Comparison of ENCODE assay signal across 22 mouse cellular contexts in genomic region chr4:154053065-154053464, GRCm38 (mm10). TPM values are rescaled to one million over a fixed set of nuclear protein-coding genes. Genes with fewer than 3 reads are reported as not detected.
DNase-seq lines count a peak whose midpoint lies in the region; ATAC-seq and TF ChIP-seq lines count a peak whose summit lies in the region.
"Had no signal": no experiment of that assay in that cellular context is flagged by ENCODE, and none has a peak within 500 bp of the region (broad histone marks: within the 10 kb centered on the region; RNA-seq: fewer than 3 reads in every experiment).

No protein-coding gene starts in this region.

- 49% methylated on average over 4 of the region's 4 CpGs for WGBS in forebrain, postnatal 0 days
- 72% methylated on average over 4 of the region's 4 CpGs for WGBS in forebrain, embryonic 12.5 days
- 58% methylated on average over 4 of the region's 4 CpGs for WGBS in liver, adult 2 months

- no peaks in the 10 kb centered on the region for H3K9me3 ChIP-seq in forebrain, postnatal 0 days (ENCODE audit: low read length)
- H3K9me3 ChIP-seq in forebrain, embryonic 12.5 days = no peaks in the 10 kb centered on the region
- H3K9me3 ChIP-seq in CH12.LX (replicated peaks; ENCODE audit: low read length) = no peaks in the 10 kb centered on the region
- H3K9me3 ChIP-seq: embryonic facial prominence, embryonic 12.5 days; G1E; heart, embryonic 15.5 days; intestine, embryonic 15.5 days; neural tube, embryonic 13.5 days had no signal

- H3K4me3 ChIP-seq in forebrain, postnatal 0 days (ENCODE audit: low read depth, low read length) = no peak overlapping the region
- no peak overlapping the region for H3K4me3 ChIP-seq in forebrain, embryonic 12.5 days (replicated peaks)
- no peak overlapping the region for H3K4me3 ChIP-seq in liver, adult 2 months (ENCODE audit: insufficient read depth, low read depth, low read length)
- no peak overlapping the region for H3K4me3 ChIP-seq in CH12.LX (replicated peaks in 1 of 3; ENCODE audit: low read depth in 2 of 3, low read length in 2 of 3, poor library complexity in 1 of 3)
- H3K4me3 ChIP-seq: embryonic facial prominence, embryonic 12.5 days; heart, embryonic 15.5 days; intestine, embryonic 15.5 days; neural tube, embryonic 13.5 days had no signal

- dilution Hi-C loops in CH12.LX (cut with MboI; ENCODE audit: extremely low pct_ligation_motif_present, extremely low pct_unique_long_range_greater_than_20kb, low sequenced_read_pairs) = no loop called here

- TF ChIP-seq RAD21 in CH12.LX (IDR thresholded peaks at IDR 0.05; ENCODE audit: low read depth, low read length) = peak; percentile 63

- H3K9ac ChIP-seq in forebrain, postnatal 0 days = no peak overlapping the region
- no peak overlapping the region for H3K9ac ChIP-seq in forebrain, embryonic 12.5 days
- no peak overlapping the region for H3K9ac ChIP-seq in liver, adult 2 months (ENCODE audit: low read depth, low read length)
- no peak overlapping the region for H3K9ac ChIP-seq in CH12.LX (ENCODE audit: insufficient read depth, low read depth)
- H3K9ac ChIP-seq: embryonic facial prominence, embryonic 12.5 days; heart, embryonic 15.5 days; intestine, embryonic 15.5 days; neural tube, embryonic 13.5 days had no signal

- H3K79me2 ChIP-seq in liver, adult 2 months (ENCODE audit: control insufficient read depth, insufficient read depth, low read length) = no peaks in the 10 kb centered on the region
- no peaks in the 10 kb centered on the region for H3K79me2 ChIP-seq in CH12.LX (replicated peaks; ENCODE audit: control insufficient read depth, extremely low read depth, insufficient read depth, poor library complexity, severe bottlenecking)

- H3K27ac ChIP-seq in forebrain, postnatal 0 days (ENCODE audit: low read depth, low read length) = no peak overlapping the region
- H3K27ac ChIP-seq in forebrain, embryonic 12.5 days = no peak overlapping the region
- H3K27ac ChIP-seq in liver, adult 2 months (replicated peaks; ENCODE audit: insufficient read depth, low read depth, low read length) = no peak overlapping the region
- H3K27ac ChIP-seq in CH12.LX (ENCODE audit: insufficient read depth, low read depth) = no peak overlapping the region
- H3K27ac ChIP-seq: embryonic facial prominence, embryonic 12.5 days; heart, embryonic 15.5 days; intestine, embryonic 15.5 days; neural tube, embryonic 13.5 days had no signal

- TF ChIP-seq EP300 in CH12.LX (IDR thresholded peaks at IDR 0.05; ENCODE audit: low read length) = no peak

- H3K27me3 ChIP-seq in forebrain, postnatal 0 days (ENCODE audit: insufficient read depth, low read length) = no peaks in the 10 kb centered on the region
- no peaks in the 10 kb centered on the region for H3K27me3 ChIP-seq in forebrain, embryonic 12.5 days
- no peaks in the 10 kb centered on the region for H3K27me3 ChIP-seq in liver, adult 2 months (ENCODE audit: control insufficient read depth, insufficient read depth, low read length)
- peaks cover 3% of the 10 kb centered on the region for H3K27me3 ChIP-seq in CH12.LX (replicated peaks)
- H3K27me3 ChIP-seq: embryonic facial prominence, embryonic 12.5 days had no signal

- no peak overlapping the region for H3K4me2 ChIP-seq in forebrain, postnatal 0 days (ENCODE audit: low read depth)
- H3K4me2 ChIP-seq in forebrain, embryonic 12.5 days = no peak overlapping the region
- no peak overlapping the region for H3K4me2 ChIP-seq in CH12.LX (ENCODE audit: insufficient read depth, low read depth, poor library complexity, severe bottlenecking)
- H3K4me2 ChIP-seq: embryonic facial prominence, embryonic 12.5 days; heart, embryonic 15.5 days; intestine, embryonic 15.5 days; neural tube, embryonic 13.5 days had no signal

- no peaks in the 10 kb centered on the region for H3K36me3 ChIP-seq in forebrain, postnatal 0 days (ENCODE audit: insufficient read depth)
- no peaks in the 10 kb centered on the region for H3K36me3 ChIP-seq in forebrain, embryonic 12.5 days (replicated peaks)
- H3K36me3 ChIP-seq in liver, adult 2 months (ENCODE audit: control insufficient read depth, insufficient read depth, low read length) = no peaks in the 10 kb centered on the region
- peaks cover 21 to 26% of the 10 kb centered on the region in 2 experiments for H3K36me3 ChIP-seq in CH12.LX (replicated peaks in 1 of 2; ENCODE audit: control insufficient read depth in 1 of 2, insufficient read depth in 1 of 2, low read length in 1 of 2)
- H3K36me3 ChIP-seq: embryonic facial prominence, embryonic 12.5 days; G1E; heart, embryonic 15.5 days; intestine, embryonic 15.5 days; neural tube, embryonic 13.5 days had no signal

- no peak for DNase-seq in forebrain, postnatal 0 days
- no peak for DNase-seq in liver, adult 2 months (ENCODE audit: extremely low read depth, low read depth, low spot score)
- DNase-seq in liver (no peak), CH12.LX (ENCODE audit: extremely low read depth) (peak; percentile 39)
- DNase-seq in spleen, adult 12 weeks (ENCODE audit: low spot score) = no peak
- DNase-seq in Muller cell, postnatal 12 days (ENCODE audit: inconsistent ontology term) = no peak
- DNase-seq: adrenal gland, postnatal 36 days; cerebellum, postnatal 14 days; kidney, postnatal 36 days; left cerebral cortex, postnatal 4 days; right cerebral cortex, postnatal 4 days had no signal

- 0 out of 2 replicates have a peak, but pooled peaks have one; percentile 21 for TF ChIP-seq CTCF in forebrain, postnatal 0 days (IDR thresholded peaks at IDR 0.05; ENCODE audit: low read depth)
- TF ChIP-seq CTCF in liver, adult 2 months (IDR thresholded peaks at IDR 0.05; ENCODE audit: low read depth, low read length) = peak; percentile 36
- peak in 1 of 2 experiments; percentile 71; a peak in 2 of 4 replicates for TF ChIP-seq CTCF in CH12.LX (conservative IDR thresholded peaks at IDR 0.05 in 1 of 2, IDR thresholded peaks at IDR 0.05 in 1 of 2; ENCODE audit: low read depth in 2 of 2, low read length in 2 of 2)

- in situ Hi-C loops in CH12.LX (cut with MboI; ENCODE audit: low pct_ligation_motif_present, low pct_unique_long_range_greater_than_20kb, low sequenced_read_pairs) = no loop called here

- no peaks in the 10 kb centered on the region for H3K4me1 ChIP-seq in forebrain, postnatal 0 days (ENCODE audit: insufficient read depth)
- no peaks in the 10 kb centered on the region for H3K4me1 ChIP-seq in forebrain, embryonic 12.5 days
- no peaks in the 10 kb centered on the region for H3K4me1 ChIP-seq in liver, adult 2 months (ENCODE audit: control insufficient read depth, insufficient read depth, low read length)
- H3K4me1 ChIP-seq in CH12.LX (ENCODE audit: control insufficient read depth in 1 of 2, insufficient read depth in 2 of 2) = no peaks in the 10 kb centered on the region; a peak in 1 of 4 replicates
- H3K4me1 ChIP-seq: intestine, embryonic 15.5 days; neural tube, embryonic 13.5 days had no signal

- ATAC-seq in forebrain, postnatal 0 days = no peak
- no peak for ATAC-seq in forebrain, embryonic 12.5 days (ENCODE audit: low FRiP score)
- peak; percentile 62 for ATAC-seq in common myeloid progenitor, adult 5-6 weeks (replicated peaks; ENCODE audit: low read depth, poor library complexity, severe bottlenecking)
- ATAC-seq: intestine, embryonic 15.5 days had no signal

- no peak for TF ChIP-seq POLR2A in liver, adult 2 months (IDR thresholded peaks at IDR 0.05; ENCODE audit: extremely low read depth, insufficient read depth, low read length)
- TF ChIP-seq POLR2A in CH12.LX (IDR thresholded peaks at IDR 0.05; ENCODE audit: low read depth, low read length) = no peak

TF ChIP-seq in CH12.LX, 34 proteins besides CTCF, POLR2A, EP300 and RAD21:
- TF ChIP-seq MYC (IDR thresholded peaks at IDR 0.05; ENCODE audit: low read depth, low read length) = no peak
- no peak for TF ChIP-seq ELF1 (IDR thresholded peaks at IDR 0.05; ENCODE audit: low read depth, low read length)
- TF ChIP-seq JUN (IDR thresholded peaks at IDR 0.05; ENCODE audit: insufficient read depth, low read depth, low read length) = no peak
- TF ChIP-seq SMC3 (IDR thresholded peaks at IDR 0.05; ENCODE audit: low read depth, low read length) = peak; percentile 55

RNA-seq across cellular contexts. Expression of gene Ccdc27, which starts 10.6 kb away (rescaled TPM):
- total RNA-seq in forebrain, postnatal 0 days (2014; rRNA removed) = not detected in 2 replicates
- polyA plus RNA-seq in forebrain, postnatal 0 days (2015; fragmentation: Nextera tagmentation; extraction: Ambion mirVana) = not detected in 2 replicates
- not detected in 2 replicates for polyA plus RNA-seq in forebrain, embryonic 12.5 days (2016; fragmentation: Nextera tagmentation; extraction: Ambion mirVana)
- total RNA-seq in liver, adult 2 months (2014; rRNA removed) = not detected in 2 replicates
- not detected in 2 replicates for polyA plus RNA-seq in liver, adult 2 months (2012; rRNA removed)
- total RNA-seq in CH12.LX (2012; rRNA removed) = not detected in 2 replicates
- total RNA-seq in CH12.LX (2014; rRNA removed) = not detected in 2 replicates
- not detected in 2 replicates for polyA plus RNA-seq in CH12.LX (2012; ENCODE audit: insufficient read length, low read depth)
- total RNA-seq in common myeloid progenitor, adult 5-6 weeks (2017) = not detected in 2 replicates
- total RNA-seq: adrenal gland, postnatal 36 days; G1E; gastrocnemius, postnatal 4 days had no signal
- polyA plus RNA-seq: embryonic facial prominence, embryonic 12.5 days; frontal cortex, adult 2 months; G1E; heart, embryonic 15.5 days; hindbrain, embryonic 11.5 days; intestine, embryonic 15.5 days; neural tube, embryonic 13.5 days; thymus, postnatal 0 days had no signal

RNA-seq across cellular contexts. Expression of gene Smim1, which starts 27.0 kb away (rescaled TPM):
- total RNA-seq in forebrain, postnatal 0 days (2014; rRNA removed) = 8.5 and 10.2 TPM in 2 replicates
- 7.2 TPM in 2 replicates for polyA plus RNA-seq in forebrain, postnatal 0 days (2015; fragmentation: Nextera tagmentation; extraction: Ambion mirVana)
- 3.0 and 3.8 TPM in 2 replicates for polyA plus RNA-seq in forebrain, embryonic 12.5 days (2016; fragmentation: Nextera tagmentation; extraction: Ambion mirVana)
- total RNA-seq in liver, adult 2 months (2014; rRNA removed) = 6.7 and 8.1 TPM in 2 replicates
- 12.6 and 16.9 TPM in 2 replicates for polyA plus RNA-seq in liver, adult 2 months (2012; rRNA removed)
- total RNA-seq in CH12.LX (2012; rRNA removed) (1.7 and 2.3 TPM in 2 replicates), CH12.LX (2014; rRNA removed) (not detected in 2 replicates)
- 0.15 and 0.16 TPM in 2 replicates for polyA plus RNA-seq in CH12.LX (2012; ENCODE audit: insufficient read length, low read depth)
- 7.9 and 14.7 TPM in 2 replicates for total RNA-seq in common myeloid progenitor, adult 5-6 weeks (2017)

RNA-seq across cellular contexts. Expression of gene Lrrc47, which starts 41.5 kb away (rescaled TPM):
- 21.9 and 27.4 TPM in 2 replicates for total RNA-seq in forebrain, postnatal 0 days (2014; rRNA removed)
- polyA plus RNA-seq in forebrain, postnatal 0 days (2015; fragmentation: Nextera tagmentation; extraction: Ambion mirVana) = 19.4 and 20.5 TPM in 2 replicates
- 32.5 and 32.6 TPM in 2 replicates for polyA plus RNA-seq in forebrain, embryonic 12.5 days (2016; fragmentation: Nextera tagmentation; extraction: Ambion mirVana)
- total RNA-seq in liver, adult 2 months (2014; rRNA removed) = 6.5 and 8.3 TPM in 2 replicates
- polyA plus RNA-seq in liver, adult 2 months (2012; rRNA removed) = 24.0 and 27.2 TPM in 2 replicates
- total RNA-seq in CH12.LX (2012; rRNA removed) = 35.0 and 40.1 TPM in 2 replicates
- 16.3 and 16.7 TPM in 2 replicates for total RNA-seq in CH12.LX (2014; rRNA removed)
- polyA plus RNA-seq in CH12.LX (2012; ENCODE audit: insufficient read length, low read depth) = 96.6 and 98.0 TPM in 2 replicates
- total RNA-seq in common myeloid progenitor, adult 5-6 weeks (2017) = 42.6 and 77.8 TPM in 2 replicates
